Mouse (Mus musculus) left cerebral cortex, adult 8-10 months (tissue): ENCODE data around the gene Smim5. TPM values are rescaled to one million over a fixed set of nuclear protein-coding genes. Genes with fewer than 3 reads are reported as not detected.
"Not testable (repeated sequence)": the region's sequence is repeated elsewhere in the genome, so short reads cannot be mapped to it uniquely, and the experiment has no call there.

ENCODE experiments used
- DNase-seq, 2 experiments: peaks; one replicate each; pipeline ENCODE4 v3.0.0; 2022; ENCODE audit warnings: low spot score in 2 of 2
- total RNA-seq, 4 experiments: library from RNA; stranded (reverse); gene quantifications; 2 replicates each; pipeline ENCODE4 v1.2.4; 2022

Gene Smim5
- 1 to 10 TPM in 1 of 4 experiments, under 1 TPM in 2, not detected in 1; 0.78 to 1.6 (median 0.95) TPM for total RNA-seq

DNA sequence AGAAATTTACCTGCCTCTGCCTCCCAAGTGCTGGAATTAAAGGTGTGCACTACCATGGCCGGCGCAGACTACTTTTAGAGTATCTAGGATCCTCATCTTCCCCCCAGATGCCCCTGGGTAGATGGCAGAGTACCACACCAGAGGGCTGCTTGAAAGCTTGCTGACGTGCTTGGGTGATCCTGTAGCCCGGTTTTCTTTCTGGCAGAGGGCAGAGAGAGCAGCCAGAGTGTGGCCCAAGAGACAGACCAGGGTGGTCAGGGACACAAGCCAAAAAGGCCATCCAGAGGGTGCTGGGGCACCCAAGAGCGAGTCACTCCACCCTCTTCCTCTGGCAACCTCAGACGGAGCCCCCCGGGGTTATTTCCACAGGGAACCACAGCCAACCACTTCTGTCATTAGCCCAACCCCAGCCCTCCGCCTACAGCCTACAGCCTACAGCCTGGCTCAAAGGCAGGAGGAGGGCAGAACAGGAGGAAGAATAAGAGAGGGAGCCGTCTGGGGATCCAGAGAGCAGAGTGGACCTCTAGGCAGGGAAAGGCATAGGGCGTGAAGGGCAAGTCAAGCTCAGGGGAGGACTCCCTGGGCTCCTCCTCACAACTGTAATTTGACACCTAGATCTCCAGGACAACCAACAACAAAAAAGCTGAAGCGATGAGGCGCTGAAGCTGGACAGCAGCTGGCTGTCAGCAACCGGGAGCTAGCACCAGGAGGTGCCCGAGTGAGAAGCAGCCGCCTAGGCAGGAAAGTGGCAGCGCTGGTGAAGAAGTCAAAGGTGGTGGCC is at the start of gene Smim5:
Gene Smim5 (plus strand): TSS at position 481 of the 781 bp plus-strand sequence.
- DNase-seq: no peak

DNA sequence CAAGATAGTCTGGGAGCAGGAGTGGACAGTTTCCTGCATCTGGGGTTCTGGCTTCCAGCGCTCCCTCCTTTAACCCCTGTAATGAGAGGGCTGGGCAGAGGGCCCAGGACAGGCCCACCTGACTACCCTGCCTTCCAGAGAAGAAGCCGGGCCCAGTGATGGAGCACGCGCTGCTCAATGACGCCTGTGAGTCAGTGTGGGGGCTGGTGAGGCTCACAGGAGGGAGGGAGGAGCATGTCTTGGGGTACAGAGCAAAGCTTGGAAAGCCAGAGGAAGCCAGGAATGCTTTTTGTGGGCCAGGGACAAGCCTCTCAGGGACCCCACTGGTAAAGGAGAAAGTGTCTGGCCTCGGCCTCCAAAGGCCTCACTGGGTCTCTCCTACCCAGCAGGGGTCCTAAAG is 45.1 kb upstream of the Smim5 start:
- peak in 1 of 2 experiments; percentile 24 for DNase-seq

DNA sequence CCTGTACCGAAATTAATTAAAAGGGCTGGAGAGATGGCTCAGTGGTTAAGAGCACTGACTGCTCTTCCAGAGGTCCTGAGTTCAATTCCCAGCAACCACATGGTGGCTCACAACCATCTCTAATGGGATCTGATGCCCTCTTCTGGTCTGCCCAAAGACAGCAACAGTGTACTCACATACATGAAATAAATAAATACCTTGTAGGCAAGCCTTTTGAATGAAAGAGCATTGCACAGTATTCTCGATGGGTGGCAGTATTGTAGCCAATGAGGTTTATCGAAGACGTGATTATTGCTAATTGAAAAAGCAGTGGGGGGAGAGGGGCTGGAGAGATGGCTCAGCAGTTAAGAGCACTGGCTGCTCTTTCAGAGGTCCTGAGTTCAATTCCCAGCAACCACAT is 42.6 kb upstream of the Smim5 start:
- not testable (repeated sequence) for DNase-seq

DNA sequence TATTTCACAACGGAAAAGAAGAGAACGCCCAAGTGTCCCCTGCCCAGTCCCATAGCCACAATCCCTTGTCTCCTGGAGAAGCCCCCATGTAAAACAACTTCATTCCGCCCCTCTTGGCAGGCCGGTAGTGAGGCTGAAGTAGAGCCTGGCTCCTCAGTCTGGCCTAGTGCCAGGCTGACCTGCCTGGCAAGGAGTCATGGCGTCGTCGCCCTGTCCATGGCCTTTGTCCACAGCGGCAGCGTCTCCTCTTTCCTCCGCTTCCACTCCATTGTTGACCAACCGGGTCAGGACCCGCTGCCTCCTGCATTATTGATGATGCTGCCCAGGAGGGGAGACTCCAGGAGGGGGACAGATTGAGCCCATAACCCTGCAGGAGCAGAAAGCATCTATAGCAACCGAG is 41.8 kb upstream of the Smim5 start:
- DNase-seq: no peak

DNA sequence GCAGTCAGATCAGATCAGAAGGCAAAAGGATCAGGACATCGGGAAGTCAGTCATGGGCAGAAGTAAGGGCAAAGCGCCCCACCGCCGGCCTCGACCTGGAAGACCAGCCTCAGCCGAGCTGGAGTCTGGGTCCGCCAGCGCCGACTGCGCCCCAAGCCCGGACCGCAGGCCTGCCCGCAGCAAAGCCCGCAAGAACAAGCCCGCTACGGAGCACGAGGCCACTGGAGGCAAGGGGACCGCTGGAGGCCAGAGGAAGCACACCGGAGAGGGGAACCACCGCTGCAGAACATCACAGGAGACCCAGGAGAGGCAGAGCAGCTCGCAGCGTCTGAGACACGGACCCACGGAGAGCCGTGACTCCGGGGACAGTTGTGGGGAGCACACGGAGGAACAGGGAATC is 41.4 kb upstream of the Smim5 start, which contains the start of gene Myo15b:
Gene Myo15b (plus strand): TSS at position 53 of the 400 bp plus-strand sequence.
- no peak for DNase-seq

DNA sequence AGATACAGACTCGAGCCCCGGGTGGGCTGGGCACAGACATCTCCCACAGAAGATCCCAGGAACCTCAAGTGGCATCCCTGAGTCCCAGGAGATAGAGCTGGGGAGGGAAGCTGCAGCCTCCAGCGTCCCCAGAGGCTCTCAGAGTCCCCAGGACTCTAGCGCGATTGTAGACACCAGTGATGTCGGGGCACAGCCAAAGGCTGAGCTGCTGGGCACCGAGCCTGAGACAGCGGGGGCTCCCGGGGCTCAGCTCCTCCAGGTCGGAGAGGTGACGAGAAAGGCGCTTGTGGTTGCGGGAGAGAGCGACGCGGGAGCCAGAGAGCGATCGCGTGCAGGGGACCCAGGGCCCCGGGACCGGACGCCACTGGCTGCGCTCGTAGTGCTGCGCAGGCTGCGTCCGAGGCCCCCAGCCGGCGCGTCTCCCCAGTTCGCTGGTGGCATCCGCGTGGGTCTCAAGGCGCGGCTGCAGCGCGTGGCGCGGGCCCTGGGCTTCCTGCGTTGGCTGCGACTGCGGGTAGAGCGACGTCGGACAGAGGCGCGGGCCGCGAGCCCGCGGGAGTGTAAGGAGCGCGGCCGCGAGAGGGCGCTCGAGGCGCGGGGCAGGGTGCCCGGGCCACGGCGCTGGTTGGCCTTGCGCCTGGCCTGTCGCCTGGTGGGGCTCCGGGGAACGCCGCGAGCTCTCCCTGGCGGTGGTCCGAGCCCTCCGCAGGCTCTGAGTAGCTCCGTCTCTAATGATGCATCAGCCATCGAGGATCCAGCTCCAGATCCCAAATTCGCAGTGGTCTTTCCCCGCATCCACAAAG is 40.4 kb upstream of the Smim5 start:
- peak; percentile 31 to 37 for DNase-seq

DNA sequence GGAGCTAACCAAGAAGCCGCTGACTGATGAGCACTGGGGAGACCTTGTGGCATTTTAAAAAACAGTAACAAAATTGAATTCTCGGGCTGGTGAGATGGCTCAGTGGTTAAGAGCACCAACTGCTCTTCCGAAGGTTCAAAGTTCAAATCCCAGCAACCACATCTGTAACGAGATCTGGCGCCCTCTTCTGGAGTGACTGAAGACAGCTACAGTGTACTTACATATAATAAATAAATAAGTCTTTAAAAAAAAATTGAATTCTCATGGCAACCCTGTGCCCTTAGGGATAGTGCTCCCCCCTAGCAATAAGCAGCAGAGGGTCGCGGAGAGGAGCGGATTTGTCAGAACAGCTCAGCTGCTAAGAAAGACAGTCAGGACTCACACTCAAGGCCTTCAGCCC is 35.9 kb upstream of the Smim5 start:
- no peak for DNase-seq

DNA sequence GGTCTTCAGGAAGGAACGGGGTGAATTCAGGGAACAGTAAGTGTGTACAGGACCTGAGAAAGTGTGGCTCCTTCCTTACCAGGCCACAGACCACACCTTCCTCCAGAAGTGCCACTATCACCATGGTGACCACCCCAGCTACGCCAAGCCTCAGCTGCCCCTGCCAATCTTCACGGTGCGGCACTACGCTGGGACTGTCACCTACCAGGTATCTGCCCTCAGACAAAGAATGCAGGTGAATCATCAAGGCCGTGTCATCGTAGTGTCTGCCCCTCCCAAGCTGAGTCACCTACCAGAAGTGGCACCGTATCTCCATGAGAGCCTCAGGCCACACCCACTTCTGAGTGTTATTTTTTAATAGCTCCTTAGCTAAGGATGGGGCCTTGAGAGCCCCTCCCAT is 30.4 kb upstream of the Smim5 start:
- DNase-seq: no peak

DNA sequence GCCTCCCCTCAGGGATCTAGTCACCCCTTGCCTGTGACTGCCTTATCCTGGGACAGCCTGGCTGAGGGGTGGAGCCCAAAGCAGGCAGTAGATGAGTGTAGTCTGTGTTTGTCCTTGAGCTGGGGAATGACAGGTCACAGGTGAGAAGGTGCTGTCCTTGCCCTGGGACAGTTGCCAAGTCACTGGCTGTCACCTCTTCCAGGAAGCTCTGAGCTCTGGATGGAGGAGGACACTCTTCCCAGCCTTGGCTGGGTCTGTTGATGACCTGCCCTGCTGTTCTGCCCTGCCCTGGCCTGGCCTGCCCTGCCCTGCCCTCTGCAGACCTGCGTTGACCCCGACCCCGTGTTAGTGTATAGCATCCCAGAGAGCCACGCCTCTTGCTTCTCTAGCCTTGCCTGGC is 27.3 kb upstream of the Smim5 start:
- no peak for DNase-seq

DNA sequence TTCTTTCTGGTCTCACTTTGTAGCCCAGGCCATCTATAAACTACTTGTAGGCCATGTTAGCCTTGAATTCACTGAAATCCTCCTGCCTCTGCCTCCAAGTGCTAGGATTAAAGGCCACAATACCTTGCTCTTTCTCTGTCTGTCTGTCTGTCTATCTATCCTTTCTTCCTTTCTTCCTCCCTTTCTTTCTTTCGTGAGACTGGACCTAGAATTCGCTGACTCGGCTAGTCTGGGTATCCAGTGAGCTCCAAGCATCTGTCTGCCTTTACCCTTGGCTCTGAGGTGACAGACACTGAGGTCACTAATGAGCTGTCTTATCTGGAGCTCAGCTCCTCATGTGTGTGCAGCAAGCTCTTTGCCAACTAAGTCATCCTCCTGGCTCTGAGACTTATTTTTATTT is 23.8 kb upstream of the Smim5 start:
- no peak for DNase-seq

DNA sequence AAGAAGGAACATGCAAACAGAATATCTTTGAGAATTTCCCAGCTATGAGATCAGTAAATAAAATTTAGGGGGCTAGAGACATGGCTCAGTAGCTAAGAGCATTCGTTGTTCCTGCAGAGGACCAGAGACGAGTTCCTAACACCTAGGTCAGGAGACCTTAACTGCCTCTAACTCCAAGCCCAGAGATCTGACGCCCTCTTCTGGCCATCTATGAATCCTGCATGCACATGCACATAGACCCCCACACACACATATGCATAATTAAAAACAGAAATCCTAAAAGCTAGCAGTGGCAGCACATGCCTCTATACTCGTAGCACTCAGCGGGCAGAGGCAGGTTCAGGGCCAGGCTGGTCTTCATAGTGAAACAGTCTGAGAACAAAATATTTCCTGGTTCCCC is 23.3 kb upstream of the Smim5 start:
- DNase-seq: no peak

DNA sequence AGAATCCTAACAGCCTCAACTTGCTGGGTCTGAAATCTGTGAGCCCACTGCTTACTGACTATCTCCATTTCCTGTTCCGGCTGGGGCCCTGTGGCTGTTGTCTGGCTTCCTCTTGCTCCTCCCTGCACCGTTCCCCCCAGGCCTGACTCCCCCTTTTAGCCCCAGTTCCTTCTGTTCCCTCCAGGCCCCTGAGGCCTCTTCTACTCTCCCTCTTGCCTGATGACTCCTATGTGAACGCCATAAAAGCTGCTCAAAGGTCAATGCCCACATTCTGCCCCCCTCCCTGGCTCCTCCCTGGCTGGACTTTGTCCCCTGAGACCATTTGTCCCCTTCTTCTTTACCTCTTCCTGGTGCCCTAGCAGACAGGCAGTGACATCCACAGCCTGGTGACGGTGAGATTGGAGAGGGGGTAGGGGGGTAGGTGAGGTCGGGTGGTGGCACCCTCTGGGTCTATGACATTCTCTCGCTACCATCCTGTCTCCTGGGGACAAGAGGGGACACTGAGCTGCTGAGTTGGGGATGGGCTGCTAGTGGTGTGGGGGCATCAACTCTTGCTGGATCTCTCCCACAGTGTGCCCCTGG is 22.5 kb upstream of the Smim5 start:
- no peak for DNase-seq

DNA sequence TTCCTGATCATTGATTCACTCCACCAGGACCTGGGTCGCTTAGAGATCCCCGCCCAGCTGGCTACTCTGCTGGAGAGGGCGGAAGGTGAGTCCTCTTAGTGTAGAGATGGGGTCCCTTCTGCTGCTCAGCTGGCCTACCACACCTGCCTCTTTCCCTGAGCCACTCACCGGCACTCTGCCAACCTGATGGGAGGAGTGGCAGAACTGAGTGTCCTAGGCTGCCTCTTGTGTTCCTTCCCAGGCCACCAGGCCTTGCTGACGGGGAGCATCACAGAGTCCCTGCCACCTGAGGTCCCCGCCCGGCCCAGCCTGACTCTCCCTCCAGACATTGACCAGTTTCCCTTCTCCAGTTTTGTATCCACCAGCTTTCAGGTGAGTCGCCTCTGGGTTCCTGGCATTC is 21.7 kb upstream of the Smim5 start:
- DNase-seq: no peak

DNA sequence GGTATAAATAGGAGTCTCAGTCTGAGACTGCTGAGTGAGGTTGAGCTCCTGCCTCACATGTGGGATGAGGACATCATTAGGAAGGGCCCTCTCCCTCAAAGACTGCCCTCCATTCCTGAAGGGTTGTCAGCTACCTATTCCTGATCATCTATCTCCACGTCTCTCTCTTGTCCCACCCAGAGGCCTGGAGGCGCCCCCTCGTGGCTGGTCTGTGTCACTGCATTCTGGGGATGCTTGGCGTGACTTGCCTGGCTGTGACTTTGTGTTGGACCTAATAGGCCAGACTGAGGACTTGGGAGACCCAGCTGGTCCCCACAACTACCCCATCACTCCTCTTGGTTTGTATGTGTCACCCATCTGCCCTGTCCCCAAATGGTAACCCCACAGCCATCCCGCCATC is 18.8 kb upstream of the Smim5 start:
- no peak for DNase-seq

DNA sequence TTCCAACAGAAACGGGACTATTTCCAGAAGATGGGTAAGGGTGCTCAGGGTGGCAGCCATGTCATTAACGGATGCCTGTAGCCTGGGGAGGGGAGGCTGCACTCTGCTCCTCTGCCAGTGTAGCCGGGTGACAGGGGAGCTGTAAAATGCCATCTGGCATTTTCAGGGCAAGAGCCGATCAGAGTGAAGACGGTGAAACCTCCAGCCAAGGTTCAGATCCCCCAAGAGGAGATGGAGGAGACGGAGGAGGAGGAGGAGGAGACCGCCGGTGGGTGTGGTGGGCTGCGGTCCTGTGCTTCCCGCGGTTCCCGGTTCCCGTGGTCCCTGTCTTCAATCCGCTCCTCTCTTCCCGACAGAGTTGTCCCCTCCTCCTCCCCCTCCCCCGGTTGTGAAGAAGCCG is 16.5 kb upstream of the Smim5 start:
- no peak for DNase-seq

DNA sequence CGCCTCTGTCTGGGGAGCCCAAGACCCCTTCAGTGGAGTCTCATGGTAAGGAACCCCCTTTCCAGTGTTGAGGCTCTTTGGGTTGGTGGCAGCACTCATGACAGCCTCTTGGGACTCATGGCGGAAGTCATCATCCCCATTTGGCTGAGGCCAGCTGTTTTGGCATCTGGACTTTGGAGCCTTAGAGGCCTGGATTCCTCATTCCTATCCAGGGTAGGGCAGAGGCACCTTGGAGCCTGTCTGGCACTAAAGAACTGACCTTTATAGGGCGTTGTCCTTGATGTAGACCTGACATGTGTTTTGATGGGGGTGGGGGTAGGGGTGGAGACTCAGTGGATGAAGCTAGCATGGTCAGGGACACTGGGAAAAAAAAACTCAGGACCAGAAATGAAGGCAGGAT is 15.4 kb upstream of the Smim5 start:
- no peak for DNase-seq

DNA sequence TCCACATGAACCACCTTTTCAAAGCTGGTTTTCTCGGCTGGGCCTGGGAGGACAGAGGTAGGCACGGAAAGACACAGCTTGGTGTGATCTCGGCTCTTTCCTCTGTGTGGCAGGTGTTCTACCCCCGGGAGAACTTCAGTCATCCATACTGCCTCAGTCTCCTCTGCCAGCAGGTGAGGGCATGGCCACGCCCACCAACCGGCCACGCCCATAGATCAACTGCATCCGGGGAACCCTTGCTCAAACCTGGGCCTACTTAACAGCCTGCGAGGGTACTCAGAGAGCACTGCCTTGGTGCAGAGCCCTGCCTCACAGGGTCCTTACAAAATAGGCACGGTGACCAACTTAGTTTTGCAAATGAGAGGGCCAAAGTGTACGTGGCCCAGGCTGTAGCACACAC is 14.5 kb upstream of the Smim5 start:
- no peak for DNase-seq

DNA sequence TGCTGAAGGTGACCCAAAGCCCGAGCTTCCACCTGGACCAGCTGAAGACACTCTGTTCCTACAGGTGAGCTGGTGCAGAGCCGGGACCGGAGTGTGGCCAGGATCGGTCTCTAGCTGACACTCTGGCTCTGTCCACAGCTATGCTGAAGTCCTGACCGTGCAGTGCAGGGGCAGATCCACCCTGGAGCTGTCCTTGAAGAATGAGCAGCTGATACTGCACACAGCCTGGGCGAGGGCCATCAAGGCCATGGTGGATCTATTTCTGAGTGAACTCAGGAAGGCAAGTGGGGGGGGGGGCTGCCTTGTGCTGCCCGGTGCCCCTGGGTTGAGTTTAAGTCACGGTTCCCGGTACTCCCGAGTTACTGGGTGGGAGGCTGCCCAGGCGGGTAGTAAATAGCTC is 13.3 kb upstream of the Smim5 start:
- DNase-seq: no peak

DNA sequence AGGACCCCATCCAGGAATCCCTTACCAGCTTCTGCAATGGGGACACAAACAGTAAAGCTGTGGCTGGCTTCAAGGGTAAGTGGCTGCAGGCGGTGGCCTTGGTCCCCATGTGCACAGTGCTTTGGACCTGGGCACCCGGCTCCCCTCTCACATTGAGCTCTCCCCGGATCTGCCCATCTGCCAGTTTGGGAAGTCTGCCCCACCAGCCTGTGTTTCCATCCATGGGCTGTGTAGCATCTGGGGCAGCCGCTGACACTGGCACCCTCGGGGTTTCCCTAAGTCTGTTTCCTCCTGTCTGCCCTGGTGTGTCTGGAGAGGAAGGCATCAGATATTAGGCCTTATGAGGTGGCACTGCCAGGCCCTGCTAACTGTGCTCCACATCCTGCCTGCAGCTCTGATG is 11.7 kb upstream of the Smim5 start:
- no peak for DNase-seq

DNA sequence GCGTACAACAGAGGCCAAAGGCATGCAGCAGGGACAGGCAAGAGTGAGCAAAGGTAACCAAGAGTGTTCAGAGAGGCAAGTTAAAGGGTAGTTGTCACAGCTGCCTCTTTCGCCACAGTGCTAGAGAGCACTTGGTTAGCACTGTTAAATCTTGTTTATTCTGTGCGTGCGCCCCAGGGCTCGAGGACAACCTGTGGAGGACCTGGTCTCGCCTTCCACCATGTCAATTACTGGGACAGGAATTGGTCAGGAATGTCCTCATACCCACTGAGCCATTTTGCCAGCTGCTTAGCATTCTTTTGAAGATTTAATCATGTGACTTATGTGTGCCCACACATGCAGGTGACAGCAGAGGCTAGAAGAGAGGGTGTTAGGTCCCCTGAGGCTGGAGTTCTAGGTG is 10.6 kb upstream of the Smim5 start:
- DNase-seq: no peak

DNA sequence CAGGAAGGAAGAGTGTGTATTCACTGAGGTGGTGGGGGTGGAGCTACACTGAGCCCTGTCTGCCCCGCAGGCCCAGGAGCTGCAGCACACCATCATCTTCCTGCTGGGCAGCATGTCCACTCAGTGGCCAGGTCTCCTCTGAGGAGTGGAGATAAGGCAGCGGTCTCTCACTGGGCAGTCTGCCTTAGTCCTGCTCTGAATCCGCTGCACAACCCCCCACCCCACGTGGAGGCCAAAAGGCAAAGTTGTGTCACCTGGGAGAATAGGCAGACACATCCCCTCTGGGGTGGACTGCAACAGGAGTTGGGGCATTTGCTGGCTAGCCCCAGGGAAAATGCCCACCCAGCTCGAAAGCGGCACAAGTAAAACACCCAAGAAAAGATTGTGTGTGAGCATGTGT is 7.6 kb upstream of the Smim5 start:
- DNase-seq: no peak

DNA sequence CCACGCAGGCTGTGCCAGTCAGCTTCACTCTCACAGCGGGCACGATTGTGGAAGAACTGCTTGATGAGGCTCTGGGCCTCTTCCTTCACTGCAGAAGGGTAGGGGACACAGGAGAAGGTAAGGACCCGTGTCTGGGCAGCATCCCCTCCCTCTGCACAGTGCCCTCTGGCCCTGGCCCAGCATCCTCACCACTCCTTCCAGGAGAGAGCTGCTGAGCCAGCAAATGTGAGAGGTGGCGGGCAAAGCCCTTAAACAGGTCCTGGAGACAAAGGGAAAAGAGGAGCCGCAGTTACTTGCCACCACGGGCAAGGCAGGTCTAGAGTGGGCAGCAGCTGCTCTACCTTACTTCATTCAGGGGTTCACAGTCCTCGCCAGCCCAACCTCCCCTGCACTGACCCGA is 6.7 kb upstream of the Smim5 start:
- DNase-seq: no peak
